Mouse (Mus musculus) myocyte (in vitro differentiated cells): ENCODE results near the gene Cox10. TPM values are rescaled to one million over a fixed set of nuclear protein-coding genes. Genes with fewer than 3 reads are reported as not detected.

Experiments
- H3K27me3 ChIP-seq: one replicate; pipeline ENCODE4 v1.6.1; 2011; ENCODE audit not compliant: control insufficient read depth, insufficient read depth, insufficient read length
- H3K36me3 ChIP-seq: one replicate; pipeline ENCODE4 v1.6.1; 2011; ENCODE audit not compliant: control insufficient read depth, insufficient read depth
- H3K4me2 ChIP-seq: one replicate; pipeline ENCODE4 v1.6.1; 2011; ENCODE audit warnings: low read depth, control low read depth
- H3K4me3 ChIP-seq: one replicate; pipeline ENCODE4 v1.5.1; 2011; ENCODE audit warnings: mild to moderate bottlenecking, control low read depth, moderate library complexity
- H3K79me2 ChIP-seq: one replicate; pipeline ENCODE4 v1.6.1; 2011; ENCODE audit not compliant: control insufficient read depth, insufficient read depth
- H3ac ChIP-seq: one replicate; pipeline ENCODE4 v1.6.1; 2011; ENCODE audit not compliant: control insufficient read depth, insufficient read length
- CEBPB ChIP-seq: IDR thresholded peaks from 2 replicates; pipeline ENCODE4 v1.6.1; 2011; ENCODE audit warnings: mild to moderate bottlenecking, moderate library complexity; ENCODE audit not compliant: poor library complexity, insufficient read depth, severe bottlenecking
- E2F4 ChIP-seq: IDR thresholded peaks from one replicate; pipeline ENCODE4 v1.6.1; 2011; ENCODE audit warnings: mild to moderate bottlenecking, control low read depth, moderate library complexity; ENCODE audit not compliant: insufficient read depth
- MAX ChIP-seq: IDR thresholded peaks from one replicate; pipeline ENCODE4 v1.6.1; 2011; ENCODE audit warnings: low read depth, mild to moderate bottlenecking, control low read depth
- MYOD1 ChIP-seq, 3 experiments: IDR thresholded peaks; one replicate each; pipeline ENCODE4 v1.6.1; 2011; ENCODE audit warnings: control low read depth in 2 of 3, low read depth in 2 of 3, mild to moderate bottlenecking in 2 of 3, moderate library complexity in 1 of 3; ENCODE audit not compliant: insufficient read length in 2 of 3, control insufficient read depth in 1 of 3
- MYOG ChIP-seq, 3 experiments: IDR thresholded peaks; one replicate each; pipeline ENCODE4 v1.6.1; 2011; ENCODE audit warnings: control low read depth in 2 of 3, low read depth in 2 of 3, mild to moderate bottlenecking in 2 of 3; ENCODE audit not compliant: insufficient read length in 2 of 3, control insufficient read depth in 1 of 3, insufficient read depth in 1 of 3
- POLR2A ChIP-seq: IDR thresholded peaks from one replicate; pipeline ENCODE4 v1.6.1; 2011; ENCODE audit warnings: low read depth, mild to moderate bottlenecking, control low read depth, moderate library complexity; ENCODE audit not compliant: insufficient read length
- POLR2AphosphoS2 ChIP-seq: IDR thresholded peaks from one replicate; pipeline ENCODE4 v1.6.1; 2011; ENCODE audit warnings: low read depth, control low read depth; ENCODE audit not compliant: insufficient read length
- REST ChIP-seq: IDR thresholded peaks from one replicate; pipeline ENCODE4 v1.6.1; 2011; ENCODE audit warnings: mild to moderate bottlenecking, control low read depth, moderate library complexity; ENCODE audit not compliant: insufficient read depth, insufficient read length
- SRF ChIP-seq: IDR thresholded peaks from one replicate; pipeline ENCODE4 v1.6.1; 2011; ENCODE audit warnings: low read depth; ENCODE audit not compliant: control insufficient read depth, insufficient read length
- TCF12 ChIP-seq: IDR thresholded peaks from one replicate; pipeline ENCODE4 v1.6.1; 2011; ENCODE audit warnings: mild to moderate bottlenecking, control low read depth; ENCODE audit not compliant: poor library complexity, insufficient read depth, severe bottlenecking
- TCF3 ChIP-seq: IDR thresholded peaks from one replicate; pipeline ENCODE4 v1.6.1; 2011; ENCODE audit warnings: low read depth, control low read depth; ENCODE audit not compliant: insufficient read length
- USF1 ChIP-seq: IDR thresholded peaks from one replicate; pipeline ENCODE4 v1.6.1; 2011; ENCODE audit warnings: low read depth, mild to moderate bottlenecking, control low read depth, moderate library complexity
- polyA plus RNA-seq: library from polyadenylated mRNA; unstranded; fragments of >200 nt; fragmentation: generic; extraction: Trizol; gene quantifications from one replicate; pipeline ENCODE4 v1.2.1, GENCODE M21; 2012; ENCODE audit warnings: missing spikeins

The Cox10 gene
- polyA plus RNA-seq, 1 experiment: 17.3 TPM

DNA sequence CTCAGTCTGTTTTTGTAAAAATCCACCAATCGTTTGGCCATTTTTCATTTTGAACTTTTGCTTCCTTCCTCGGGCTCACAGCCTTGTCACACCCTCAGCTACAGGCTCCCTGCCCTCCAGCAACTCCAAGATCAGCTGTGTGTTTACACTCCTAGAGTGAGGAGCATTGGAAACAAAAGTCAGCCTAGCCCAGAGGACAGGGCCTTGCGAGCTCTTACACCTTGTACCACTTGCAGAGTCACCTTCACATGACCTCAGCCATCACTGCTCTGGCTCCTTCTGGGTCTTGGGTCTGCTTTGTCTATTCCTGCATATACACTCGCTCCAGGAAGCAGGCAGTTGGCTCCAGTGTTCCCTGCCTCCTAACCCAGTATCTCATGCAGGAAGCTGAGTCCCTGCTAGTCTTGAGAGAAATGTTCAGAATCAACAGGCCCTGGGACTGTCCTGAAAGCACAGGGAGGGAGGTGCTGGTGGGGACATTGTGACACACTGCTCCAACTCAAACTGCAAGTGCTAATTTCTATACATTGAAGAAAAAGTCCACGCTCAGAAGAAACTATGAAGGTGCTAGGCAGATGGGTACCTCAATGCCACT is 79.0 kb downstream of the Cox10 start:
- Histone ChIP-seq H3K27me3 (no peaks in the 10 kb centered on the region), H3K4me2 (no peak overlapping the region), H3ac (no peak overlapping the region), H3K79me2 (no peaks in the 10 kb centered on the region), H3K4me3 (no peak overlapping the region), H3K36me3 (no peaks in the 10 kb centered on the region)
- no peak for TF ChIP-seq TCF3
- no peak for TF ChIP-seq REST
- no peak for TF ChIP-seq TCF12
- TF ChIP-seq MAX: no peak
- no peak for TF ChIP-seq CEBPB
- no peak for TF ChIP-seq MYOG (IDR thresholded peaks at IDR 0.05; ENCODE audit: control insufficient read depth in 1 of 3, insufficient read depth in 1 of 3, insufficient read length in 2 of 3, low read depth in 2 of 3)
- no peak for TF ChIP-seq E2F4
- no peak for TF ChIP-seq USF1
- no peak for TF ChIP-seq MYOD1 (IDR thresholded peaks at IDR 0.05; ENCODE audit: control insufficient read depth in 1 of 3, insufficient read length in 2 of 3, low read depth in 2 of 3)

DNA sequence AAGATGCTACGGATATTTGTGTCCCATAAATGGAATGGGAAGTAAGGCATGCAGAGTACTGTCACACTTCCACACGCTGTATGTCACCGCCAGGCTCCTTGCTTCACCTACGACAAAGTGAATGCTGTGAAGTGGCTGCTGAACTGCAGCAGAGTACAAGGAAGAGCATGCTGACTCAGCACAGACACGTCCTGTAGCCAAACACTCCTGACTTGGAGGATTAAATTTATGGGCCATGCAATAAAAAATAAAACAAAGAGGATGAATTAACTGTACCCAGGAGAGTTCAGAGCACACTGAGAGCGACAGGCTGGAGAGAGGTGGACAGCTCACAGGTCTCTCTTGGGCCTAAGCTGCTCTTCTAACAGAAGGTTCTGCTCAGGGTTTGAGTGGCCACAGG is 79.8 kb downstream of the Cox10 start:
- TF ChIP-seq MYOG (IDR thresholded peaks at IDR 0.05; ENCODE audit: control insufficient read depth in 1 of 3, insufficient read depth in 1 of 3, insufficient read length in 2 of 3, low read depth in 2 of 3) (no peak), POLR2A (no peak), MYOD1 (IDR thresholded peaks at IDR 0.05; ENCODE audit: control insufficient read depth in 1 of 3, insufficient read length in 2 of 3, low read depth in 2 of 3) (no peak), REST (no peak), USF1 (no peak), MAX (no peak), TCF3 (no peak), SRF (no peak), POLR2AphosphoS2 (no peak), TCF12 (no peak), CEBPB (no peak), E2F4 (no peak)
- no peak overlapping the region for H3K4me2 ChIP-seq
- no peaks in the 10 kb centered on the region for H3K36me3 ChIP-seq
- H3K79me2 ChIP-seq: no peaks in the 10 kb centered on the region
- H3ac ChIP-seq: no peak overlapping the region
- no peaks in the 10 kb centered on the region for H3K27me3 ChIP-seq
- H3K4me3 ChIP-seq: no peak overlapping the region

DNA sequence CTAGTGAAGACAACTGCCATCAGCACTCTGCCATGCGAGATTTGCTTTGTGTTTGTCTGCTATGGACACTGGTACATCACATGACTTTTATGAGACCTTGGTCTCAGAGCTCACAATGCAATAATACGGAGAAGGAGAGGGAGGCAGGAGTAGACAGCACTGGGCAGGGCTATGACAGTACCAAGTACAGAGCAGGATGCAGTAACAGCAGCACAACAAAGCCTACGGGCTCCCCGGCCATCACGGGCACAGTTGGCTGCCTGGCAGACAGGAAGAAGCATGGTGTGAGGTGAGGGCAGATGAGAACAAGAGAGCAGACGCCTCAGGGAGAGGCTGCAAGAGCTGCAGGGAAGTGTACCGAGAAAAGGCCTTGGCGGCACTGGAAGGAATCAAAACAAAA is 87.3 kb downstream of the Cox10 start:
- Histone ChIP-seq H3ac (no peak overlapping the region), H3K27me3 (no peaks in the 10 kb centered on the region), H3K4me3 (no peak overlapping the region), H3K79me2 (no peaks in the 10 kb centered on the region), H3K36me3 (peaks cover 4% of the 10 kb centered on the region), H3K4me2 (no peak overlapping the region)
- TF ChIP-seq CEBPB: no peak
- TF ChIP-seq MYOG (IDR thresholded peaks at IDR 0.05; ENCODE audit: control insufficient read depth in 1 of 3, insufficient read depth in 1 of 3, insufficient read length in 2 of 3, low read depth in 2 of 3): no peak
- no peak for TF ChIP-seq TCF3
- TF ChIP-seq TCF12: no peak
- TF ChIP-seq E2F4: no peak
- no peak for TF ChIP-seq MAX
- no peak for TF ChIP-seq POLR2AphosphoS2
- no peak for TF ChIP-seq MYOD1 (IDR thresholded peaks at IDR 0.05; ENCODE audit: control insufficient read depth in 1 of 3, insufficient read length in 2 of 3, low read depth in 2 of 3)
- no peak for TF ChIP-seq POLR2A
- no peak for TF ChIP-seq USF1
- no peak for TF ChIP-seq SRF
- no peak for TF ChIP-seq REST

DNA sequence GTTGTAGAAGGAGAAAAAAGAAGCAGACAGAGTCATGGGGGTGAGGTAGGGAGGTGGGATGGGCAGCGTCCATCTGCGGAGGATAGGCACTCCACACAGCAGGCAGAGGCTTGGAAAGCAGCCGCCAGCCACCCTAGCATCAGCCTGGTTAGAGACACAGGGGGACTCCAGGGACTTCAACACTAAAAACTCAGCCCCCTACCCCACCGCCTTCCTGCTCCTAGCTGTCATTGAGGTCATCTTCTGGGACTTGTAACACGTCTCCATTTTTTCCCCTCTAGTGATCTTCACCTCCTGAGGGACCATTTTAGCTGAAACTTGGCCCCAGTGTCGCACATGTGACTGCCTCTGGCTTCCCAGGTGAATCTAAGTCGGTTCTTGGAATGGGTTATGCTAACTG is 88.5 kb downstream of the Cox10 start:
- H3K79me2 ChIP-seq: no peaks in the 10 kb centered on the region
- TF ChIP-seq TCF3: no peak
- TF ChIP-seq POLR2AphosphoS2: no peak
- no peak for TF ChIP-seq TCF12
- TF ChIP-seq E2F4: no peak
- H3ac ChIP-seq: no peak overlapping the region
- H3K27me3 ChIP-seq: no peaks in the 10 kb centered on the region
- no peak overlapping the region for H3K4me2 ChIP-seq
- no peak overlapping the region for H3K4me3 ChIP-seq
- peaks cover 4% of the 10 kb centered on the region for H3K36me3 ChIP-seq

DNA sequence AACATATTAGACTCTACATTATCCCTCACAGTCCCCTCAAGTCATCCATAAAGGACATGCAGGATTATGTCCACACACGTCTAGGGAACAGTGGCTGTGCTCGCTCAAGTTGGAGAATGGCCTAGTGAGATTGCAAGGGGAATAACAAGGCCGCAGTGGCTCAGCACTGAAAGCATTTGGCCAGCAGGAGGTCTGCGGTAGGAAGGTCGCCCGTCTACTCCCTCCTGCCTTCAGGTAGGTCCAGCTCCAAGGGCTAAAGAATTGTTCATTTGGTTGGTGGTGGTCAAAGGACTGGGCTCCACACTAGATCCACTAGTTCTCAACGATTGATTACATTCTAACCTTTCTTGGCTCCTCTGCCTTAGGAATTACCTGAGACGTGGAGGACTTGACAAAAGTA is 89.0 kb downstream of the Cox10 start:
- TF ChIP-seq SRF (no peak), TCF3 (no peak), TCF12 (no peak), E2F4 (no peak), MYOG (IDR thresholded peaks at IDR 0.05; ENCODE audit: control insufficient read depth in 1 of 3, insufficient read depth in 1 of 3, insufficient read length in 2 of 3, low read depth in 2 of 3) (no peak), REST (no peak), POLR2AphosphoS2 (no peak), CEBPB (no peak), POLR2A (no peak), MAX (no peak), USF1 (no peak), MYOD1 (IDR thresholded peaks at IDR 0.05; ENCODE audit: control insufficient read depth in 1 of 3, insufficient read length in 2 of 3, low read depth in 2 of 3) (no peak)
- H3ac ChIP-seq: no peak overlapping the region
- peaks cover 4% of the 10 kb centered on the region for H3K36me3 ChIP-seq
- H3K27me3 ChIP-seq: no peaks in the 10 kb centered on the region
- H3K79me2 ChIP-seq: no peaks in the 10 kb centered on the region
- H3K4me3 ChIP-seq: no peak overlapping the region
- no peak overlapping the region for H3K4me2 ChIP-seq
